In genomic region chr17:36030046-36030702, GRCm38 (mm10) we compare ENCODE assay signal across 23 mouse cellular contexts. TPM values are rescaled to one million over a fixed set of nuclear protein-coding genes. Genes with fewer than 3 reads are reported as not detected.
A peak's percentile ranks its signal among the peaks of the same experiment; 100 is the strongest.
DNase-seq lines count a peak whose midpoint lies in the region; ATAC-seq and TF ChIP-seq lines count a peak whose summit lies in the region.
"Not testable (repeated sequence)": the region's sequence is repeated elsewhere in the genome, so short reads cannot be mapped to it uniquely, and the experiment has no call there.
"Had no signal": no experiment of that assay in that cellular context is flagged by ENCODE, and none has a peak within 500 bp of the region (broad histone marks: within the 10 kb centered on the region; RNA-seq: fewer than 3 reads in every experiment).

No protein-coding gene starts in this region.

- 70% methylated on average over 4 of the region's 4 CpGs for WGBS in liver, embryonic 12.5 days (ENCODE audit: insufficient replicate concordance)

- H3K36me3 ChIP-seq in liver, embryonic 12.5 days = not testable (repeated sequence)

- not testable (repeated sequence) for TF ChIP-seq CTCF in gastrocnemius, adult 2 months (IDR thresholded peaks at IDR 0.05)

- ATAC-seq in liver, embryonic 12.5 days = peak; percentile 56

- DNase-seq in 3T3-L1 (ENCODE audit: low read depth, low spot score) (peak; percentile 0), MEL-GATA-1-ER (ENCODE audit: extremely low read depth, low read depth) (peak; percentile 72)
- DNase-seq in gastrocnemius, adult 2 months = not testable (repeated sequence)
- peak; percentile 46 for DNase-seq in induced T-regulatory cell, adult 2 months (ENCODE audit: low read depth)
- DNase-seq in lung, postnatal 36 days = peak; percentile 21
- DNase-seq in spleen, adult 12 weeks (ENCODE audit: low spot score) = peak; percentile 48

- not testable (repeated sequence) for H3K9ac ChIP-seq in liver, embryonic 12.5 days

- H3K9me3 ChIP-seq in liver, embryonic 12.5 days (replicated peaks) = not testable (repeated sequence)

- H3K27ac ChIP-seq in gastrocnemius, adult 2 months = peak overlapping the region; percentile 40; the same call in 1 of the 2 replicates
- peak overlapping the region; percentile 22; the same call in 1 of the 2 replicates for H3K27ac ChIP-seq in liver, embryonic 12.5 days

- not testable (repeated sequence) for H3K27me3 ChIP-seq in liver, embryonic 12.5 days (replicated peaks)

- peaks cover 34% of the 10 kb centered on the region for H3K4me1 ChIP-seq in liver, embryonic 12.5 days

- peak overlapping the region; percentile 90 for H3K4me3 ChIP-seq in gastrocnemius, adult 2 months
- not testable (repeated sequence) for H3K4me3 ChIP-seq in liver, embryonic 12.5 days

- peak overlapping the region; percentile 31 for H3K4me2 ChIP-seq in liver, embryonic 12.5 days

- intact Hi-C loops in gastrocnemius, adult 2 months (cut with DNase I) = not testable (repeated sequence)

RNA-seq across cellular contexts. Expression of gene H2-T23, which starts 2.5 kb away (rescaled TPM):
- 1 to 10 TPM; 6.3 to 9.2 TPM for total RNA-seq in gastrocnemius, adult 2 months (2021)
- 19.5 and 20.5 TPM in 2 replicates for polyA plus RNA-seq in liver, embryonic 12.5 days (2016; fragmentation: Nextera tagmentation; extraction: Ambion mirVana)

RNA-seq across cellular contexts. Expression of gene H2-T24, which starts 9.8 kb away (rescaled TPM):
- 1 to 10 TPM; 2.0 to 2.5 TPM for total RNA-seq in gastrocnemius, adult 2 months (2021)
- 4.6 and 5.7 TPM in 2 replicates for polyA plus RNA-seq in liver, embryonic 12.5 days (2016; fragmentation: Nextera tagmentation; extraction: Ambion mirVana)

RNA-seq across cellular contexts. Expression of gene H2-T22, which starts 12.4 kb away (rescaled TPM):
- total RNA-seq in gastrocnemius, adult 2 months (2021) = 1 to 10 TPM; 8.8 to 9.7 TPM
- 7.5 and 8.4 TPM in 2 replicates for polyA plus RNA-seq in liver, embryonic 12.5 days (2016; fragmentation: Nextera tagmentation; extraction: Ambion mirVana)

RNA-seq across cellular contexts. Expression of gene Gm6034, which starts 12.6 kb away (rescaled TPM):
- not detected for total RNA-seq in gastrocnemius, adult 2 months (2021)
- not detected in 2 replicates for polyA plus RNA-seq in liver, embryonic 12.5 days (2016; fragmentation: Nextera tagmentation; extraction: Ambion mirVana)
- total RNA-seq: adrenal gland, postnatal 25 days; granulocyte monocyte progenitor cell, adult 5-6 weeks; heart, postnatal 36 days; layer of hippocampus, postnatal 10 days; left cerebral cortex, adult 2 months; neutrophil, adult 5-6 weeks had no signal
- polyA plus RNA-seq: brain, embryonic 14.5 days; embryonic facial prominence, embryonic 14.5 days; forebrain, embryonic 15.5 days; heart, embryonic 15.5 days; hindbrain, embryonic 13.5 days; kidney, postnatal 0 days; limb, embryonic 14.5 days; lung, embryonic 16.5 days; macrophage; midbrain, embryonic 12.5 days had no signal

RNA-seq across cellular contexts. Expression of gene Gm11127, which starts 28.0 kb away (rescaled TPM):
- 1 to 10 TPM; 1.5 to 2.1 TPM for total RNA-seq in gastrocnemius, adult 2 months (2021)
- not detected in 2 replicates for polyA plus RNA-seq in liver, embryonic 12.5 days (2016; fragmentation: Nextera tagmentation; extraction: Ambion mirVana)
- total RNA-seq: granulocyte monocyte progenitor cell, adult 5-6 weeks; neutrophil, adult 5-6 weeks had no signal
- polyA plus RNA-seq: brain, embryonic 14.5 days; embryonic facial prominence, embryonic 14.5 days; forebrain, embryonic 15.5 days; heart, embryonic 15.5 days; hindbrain, embryonic 13.5 days; lung, embryonic 16.5 days; midbrain, embryonic 12.5 days had no signal
